Mouse (Mus musculus) T-helper 1 cell (primary cell): Measurements from ENCODE around the gene Ube2c.

Source experiments
- in situ Hi-C: fragments of 300-600 bp; cut with MboI, MseI; formaldehyde crosslinking; loops from one replicate; pipeline ENCODE4 v1.15.1; 2025; ENCODE audit warnings: high pct_unique_total_duplicates

Gene Ube2c

DNA sequence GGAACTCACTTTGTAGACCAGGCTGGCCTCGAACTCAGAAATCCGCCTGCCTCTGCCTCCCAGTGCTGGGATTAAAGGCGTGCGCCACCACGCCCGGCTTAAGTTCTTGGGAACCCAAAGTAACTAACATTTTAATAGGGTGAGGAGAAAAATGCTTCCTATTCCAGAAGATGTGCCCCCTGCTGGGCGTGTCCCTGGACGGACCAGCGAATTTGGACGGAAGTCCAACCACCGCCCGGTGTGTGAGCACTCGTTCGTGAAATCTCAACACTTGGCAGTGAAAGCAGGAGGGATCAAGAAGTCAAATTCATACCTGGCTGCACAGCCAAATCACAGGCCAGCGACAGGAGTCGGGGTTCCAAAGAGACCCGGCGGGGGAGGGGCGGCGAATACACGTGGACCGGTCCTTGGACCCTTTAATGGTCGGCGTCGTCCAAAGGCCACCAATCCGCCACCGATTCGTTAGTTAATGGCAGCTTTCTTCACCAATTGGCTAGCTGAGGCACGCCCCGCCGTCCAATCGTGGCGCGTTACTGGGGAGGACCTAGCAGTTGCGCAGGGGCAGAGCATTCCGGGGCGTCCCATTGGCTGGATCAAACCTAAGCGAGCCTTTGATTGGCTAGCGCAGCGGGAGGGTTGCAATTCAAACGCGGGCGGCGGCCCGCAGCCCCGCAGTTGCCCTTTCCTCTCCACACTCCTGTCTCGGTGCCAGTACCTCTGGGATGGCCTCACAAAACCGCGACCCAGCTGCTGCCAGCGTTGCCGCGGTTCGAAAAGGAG is at the start of gene Ube2c:
TSS of gene Ube2c (plus strand) at position 641 of the 780 bp plus-strand sequence.
- in situ Hi-C loops = no loop called here

DNA sequence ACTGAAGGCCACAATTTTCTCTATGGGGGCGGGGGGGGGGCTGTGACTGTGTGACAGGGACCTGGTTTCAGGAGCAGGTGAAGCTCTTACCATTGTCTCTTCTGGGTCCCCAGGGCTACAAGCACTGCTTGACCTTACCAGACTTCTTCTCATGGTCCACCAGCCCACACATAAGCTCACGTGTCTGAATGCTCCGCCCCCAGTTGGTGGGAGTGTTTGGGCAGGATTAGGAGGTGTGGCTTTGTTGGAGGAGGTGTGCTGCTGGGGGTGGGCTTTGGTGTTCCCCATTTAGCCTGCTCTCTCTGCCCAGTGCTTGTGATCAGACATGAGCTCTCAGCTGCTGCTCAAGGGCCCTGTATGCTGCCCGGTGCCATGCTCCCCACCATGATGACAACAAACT is 46.4 kb upstream of the Ube2c start:
- in situ Hi-C loops = no loop called here

DNA sequence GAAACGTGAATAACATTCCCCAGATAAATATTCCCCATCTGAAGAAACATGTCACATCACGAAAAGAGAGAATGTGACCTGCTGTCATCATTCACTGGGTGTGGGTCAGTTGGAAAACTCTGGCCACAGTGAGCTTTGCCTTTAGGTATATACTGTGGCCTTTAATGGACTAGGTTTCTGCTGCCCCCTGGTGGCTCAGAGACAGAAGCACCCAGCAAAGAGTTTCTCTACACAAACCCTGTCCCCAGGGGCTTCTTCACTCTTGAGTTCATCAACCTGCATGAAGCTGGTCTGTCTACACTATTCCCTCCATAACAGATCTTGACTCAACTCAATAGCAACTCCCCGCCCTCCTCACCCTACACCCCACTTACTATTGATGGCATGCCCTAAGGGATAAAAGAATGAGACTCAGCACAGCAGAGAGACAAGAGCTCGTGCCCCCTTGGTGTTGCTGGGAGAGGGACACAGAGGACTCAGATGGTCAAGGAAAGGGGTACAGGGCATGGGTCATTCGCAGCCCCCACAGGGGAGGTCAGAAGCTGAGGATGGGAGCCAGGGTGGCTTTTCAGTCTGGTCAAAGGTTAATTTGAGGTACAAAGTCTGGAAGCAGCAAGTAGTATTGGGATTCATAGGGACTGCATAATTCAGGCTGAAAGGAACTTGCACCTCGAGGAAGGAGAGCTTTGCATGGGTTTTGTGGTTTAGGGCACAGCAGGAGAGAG is 43.6 kb upstream of the Ube2c start:
- in situ Hi-C loops = no loop called here

DNA sequence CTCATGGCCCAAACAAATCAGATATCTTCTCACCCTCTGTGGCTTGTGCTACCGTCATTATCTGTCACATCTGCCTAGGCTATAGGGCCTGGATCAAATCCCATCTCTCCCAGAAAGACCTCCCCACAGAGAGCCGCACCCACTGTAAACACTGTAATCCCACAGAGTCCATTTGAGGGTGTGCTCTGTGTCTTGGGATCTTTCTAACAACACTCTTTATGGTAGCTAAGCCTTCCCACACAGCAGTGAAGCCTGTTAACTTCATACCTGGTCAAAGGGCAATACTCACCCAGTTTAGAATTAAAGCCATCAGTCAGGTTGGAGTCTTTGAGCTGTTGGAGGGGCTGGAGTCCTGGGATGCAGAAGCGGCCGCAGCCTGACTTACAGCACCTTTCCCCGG is 38.0 kb upstream of the Ube2c start:
- in situ Hi-C loops = no loop called here

DNA sequence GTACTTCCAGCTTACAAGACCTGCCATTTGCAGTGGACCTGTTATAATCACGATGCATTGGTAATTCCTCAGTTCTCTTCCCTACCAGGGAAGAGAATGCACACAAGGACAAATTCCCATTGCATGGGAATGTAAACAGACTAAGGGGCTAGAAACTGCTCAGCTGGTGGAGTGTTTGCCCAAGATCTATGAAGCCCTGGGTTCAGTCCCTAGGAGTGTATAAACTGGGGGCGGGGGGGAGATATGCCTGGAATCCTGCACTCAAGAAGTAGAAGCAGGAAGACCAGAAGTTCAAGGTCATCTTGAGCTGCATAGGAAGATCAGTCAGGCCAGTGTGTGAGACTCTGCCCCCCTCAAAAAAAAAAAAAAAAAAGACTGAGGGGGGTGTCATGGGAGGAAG is 36.4 kb upstream of the Ube2c start:
- in situ Hi-C loops = no loop called here

DNA sequence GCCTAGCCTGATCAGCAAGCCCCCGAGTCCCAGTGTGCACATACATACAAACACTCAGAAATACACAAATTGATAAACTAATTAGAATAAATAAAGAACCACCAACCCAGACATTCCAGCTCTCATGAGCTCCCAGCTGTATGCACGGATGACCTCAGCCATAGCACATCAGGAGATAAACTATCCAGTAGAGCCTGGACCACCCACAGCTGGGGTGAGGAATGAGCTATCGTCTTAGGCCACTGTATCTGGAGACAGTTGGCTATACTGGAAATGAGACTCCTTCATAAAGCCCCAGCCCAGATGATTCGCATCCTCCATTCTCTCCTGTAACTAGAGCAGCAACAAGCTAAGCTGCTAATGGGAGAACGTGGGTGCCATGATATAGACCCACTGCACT is 34.9 kb upstream of the Ube2c start:
- in situ Hi-C loops = no loop called here

DNA sequence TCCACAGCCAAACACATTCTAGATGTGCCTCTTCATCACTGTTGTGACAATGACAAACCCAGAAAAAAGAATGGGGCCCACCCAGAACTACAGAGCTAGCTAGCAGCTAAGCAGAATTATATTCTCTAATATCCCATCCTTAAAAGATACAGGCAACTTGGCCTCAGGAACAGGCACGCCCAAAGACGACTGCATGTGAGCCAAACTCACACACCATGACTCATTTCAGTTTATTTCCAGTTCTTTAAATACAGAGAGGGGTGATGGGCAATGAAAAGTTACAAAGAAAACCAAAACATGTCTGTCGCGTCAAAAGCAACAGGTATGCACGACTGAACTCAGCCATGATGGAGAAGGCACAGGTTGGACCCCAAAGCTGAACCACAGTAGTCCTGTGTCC is 34.3 kb upstream of the Ube2c start:
- in situ Hi-C loops = no loop called here

DNA sequence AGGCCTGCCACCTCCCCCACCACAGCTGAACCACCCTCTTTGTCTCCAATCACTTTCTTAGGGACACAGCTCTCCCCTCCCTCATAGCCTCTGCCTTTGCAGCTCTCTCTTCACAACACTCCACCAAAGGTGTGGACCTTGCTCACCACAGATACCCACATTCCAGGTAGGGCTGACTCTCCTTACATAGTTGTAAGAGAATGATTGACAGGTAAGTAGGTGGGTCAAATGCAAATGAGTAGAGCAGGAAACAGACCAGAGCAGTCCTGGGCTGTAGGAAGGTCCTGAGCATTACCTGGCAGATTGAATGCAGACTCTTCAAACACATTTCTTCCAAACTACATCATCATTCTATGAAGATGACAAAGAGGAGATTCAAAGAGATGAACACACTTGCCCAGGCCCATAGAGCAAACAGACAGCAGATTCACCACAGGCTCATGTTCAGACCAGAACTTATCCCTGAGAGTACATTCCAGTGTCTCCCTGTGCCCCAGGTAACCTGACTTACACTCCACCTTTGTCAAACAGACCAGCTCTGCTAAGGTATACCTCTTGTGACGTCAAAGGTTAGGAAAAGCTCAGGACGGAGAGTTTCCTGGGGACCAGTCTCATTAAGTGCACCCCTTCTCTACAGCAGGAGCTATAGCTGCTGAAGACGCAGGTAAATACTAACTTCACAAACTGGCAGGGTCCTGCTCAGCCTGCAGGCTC is 32.2 kb upstream of the Ube2c start:
- in situ Hi-C loops = no loop called here

DNA sequence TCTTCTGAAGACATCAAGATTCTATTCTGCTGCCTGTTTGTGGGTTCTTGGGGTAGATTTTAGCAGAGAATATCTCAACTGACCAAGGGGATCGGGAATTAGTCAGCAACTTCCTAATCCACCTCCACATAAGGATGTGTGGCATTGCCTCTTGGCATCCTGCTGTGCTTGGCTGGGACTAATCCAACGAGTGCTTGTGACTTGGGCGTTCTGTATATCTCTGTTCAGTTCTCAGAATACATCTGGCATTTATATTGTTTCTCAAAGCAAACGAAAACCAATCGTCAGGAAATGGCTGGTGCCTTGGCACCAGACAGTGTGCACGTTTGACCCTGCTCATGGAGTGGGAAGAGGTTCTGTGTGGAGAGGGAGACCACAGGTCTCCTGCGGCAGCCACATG is 29.8 kb upstream of the Ube2c start:
- in situ Hi-C loops = no loop called here

DNA sequence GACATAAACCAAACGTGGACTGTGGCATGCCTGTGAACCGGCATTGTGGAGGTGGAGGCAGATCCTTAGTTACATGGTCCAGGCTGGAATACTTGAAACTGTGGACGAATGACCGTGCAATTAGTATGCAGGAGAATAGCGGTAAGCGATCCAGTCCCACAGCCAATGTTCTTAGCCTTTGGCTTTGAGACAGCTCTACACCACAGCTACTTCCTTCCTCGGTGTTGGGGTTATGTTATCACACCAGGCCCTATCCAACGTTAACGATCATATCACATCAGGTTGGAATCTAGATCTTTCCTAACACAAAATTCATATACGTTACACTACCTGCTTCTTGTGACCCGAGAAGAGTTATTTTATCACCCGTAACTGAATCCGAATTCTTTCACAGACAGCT is 24.7 kb upstream of the Ube2c start:
- in situ Hi-C loops = no loop called here

DNA sequence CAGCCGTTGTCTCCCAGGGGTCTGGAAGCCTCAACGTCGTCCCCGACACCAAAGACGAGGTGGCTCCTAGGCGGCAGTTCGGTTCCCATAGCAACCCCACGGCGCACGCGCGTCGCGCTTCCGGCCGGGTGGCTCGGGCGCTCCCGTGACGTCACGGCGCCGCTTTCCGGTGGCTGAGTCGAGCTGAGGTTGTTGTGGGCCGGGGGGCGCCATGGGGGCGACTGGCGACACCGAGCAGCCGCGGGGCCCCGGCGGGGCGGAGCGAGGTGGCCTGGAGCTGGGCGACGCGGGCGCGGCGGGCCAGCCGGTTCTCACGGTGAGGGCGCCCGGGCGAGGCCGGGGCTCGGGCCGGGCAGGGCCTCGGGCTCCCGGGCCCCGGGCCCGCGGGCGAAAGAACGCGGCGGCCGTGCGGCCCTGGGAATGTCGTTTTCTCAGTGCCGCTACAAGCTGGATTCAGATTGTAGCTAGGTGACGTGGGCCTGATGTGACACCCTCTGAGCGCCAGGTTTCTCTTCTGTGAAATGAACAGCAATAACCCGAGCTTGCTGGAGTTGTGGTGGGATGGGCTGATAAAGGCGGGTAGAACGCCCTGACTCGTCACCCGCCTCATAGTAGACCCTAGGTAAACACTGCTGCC is 23.7 kb upstream of the Ube2c start, which contains the start of the genes Wfdc3 and Dnttip1:
TSS of gene Wfdc3 (minus strand) at position 89 of the 637 bp plus-strand sequence.
TSS of gene Dnttip1 (plus strand) at position 141 of the 637 bp plus-strand sequence.
- in situ Hi-C loops = no loop called here

DNA sequence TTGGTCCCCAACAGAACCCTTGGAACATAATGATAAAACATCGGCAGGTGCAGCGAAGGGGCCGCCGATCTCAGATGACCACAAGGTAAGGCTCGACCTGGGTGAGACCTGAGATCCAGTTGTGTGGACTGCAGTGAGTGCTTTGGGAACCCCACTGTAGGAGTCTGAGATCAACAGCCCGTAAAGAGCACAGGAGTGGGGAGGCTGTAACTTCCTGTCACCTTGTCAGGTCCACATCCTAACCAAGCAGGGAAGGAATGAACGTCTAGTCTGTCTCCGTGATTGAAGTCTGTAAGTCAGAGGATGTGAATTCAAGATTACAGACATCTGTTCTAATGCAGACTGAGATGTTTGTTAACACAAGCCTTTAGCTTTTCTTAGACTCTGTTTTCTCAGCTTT is 23.0 kb upstream of the Ube2c start:
- in situ Hi-C loops = no loop called here

DNA sequence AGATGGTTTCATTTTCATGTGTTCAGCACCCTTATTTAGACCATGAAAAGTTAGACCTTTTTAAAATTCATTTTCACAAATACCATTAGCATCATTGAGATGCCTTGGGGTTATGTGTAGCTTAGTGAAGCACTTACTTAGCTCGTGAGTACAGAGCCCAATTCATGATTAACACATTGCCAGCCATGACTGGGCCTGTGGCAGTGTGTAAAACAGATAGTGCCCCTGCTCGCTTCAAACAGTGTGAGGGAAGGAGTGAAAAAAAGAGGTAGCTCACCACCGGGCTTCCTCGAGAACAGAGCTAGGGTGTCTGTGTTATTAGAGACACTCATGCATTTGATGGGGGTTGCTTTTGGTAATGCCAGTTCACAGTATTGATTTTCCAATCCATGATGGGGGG is 21.5 kb upstream of the Ube2c start:
- in situ Hi-C loops = no loop called here

DNA sequence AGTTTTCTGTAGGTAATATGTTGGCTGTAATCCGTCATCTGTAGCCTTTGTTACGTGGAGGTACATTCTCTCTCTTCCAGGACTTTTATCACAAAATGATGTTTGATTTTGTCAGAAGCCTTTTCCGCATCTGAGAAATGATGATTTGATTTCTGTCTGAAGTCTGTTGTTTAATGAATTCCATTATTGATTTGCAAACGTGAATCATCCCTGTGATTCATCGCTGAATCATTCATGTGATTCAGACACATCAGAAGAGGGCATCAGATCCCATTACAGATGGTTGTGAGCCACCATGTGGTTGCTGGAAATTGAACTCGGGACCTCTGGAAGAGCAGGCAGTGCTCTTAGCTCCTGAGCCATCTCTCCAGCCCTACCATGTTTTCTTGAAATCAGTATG is 20.7 kb upstream of the Ube2c start:
- in situ Hi-C loops = no loop called here

DNA sequence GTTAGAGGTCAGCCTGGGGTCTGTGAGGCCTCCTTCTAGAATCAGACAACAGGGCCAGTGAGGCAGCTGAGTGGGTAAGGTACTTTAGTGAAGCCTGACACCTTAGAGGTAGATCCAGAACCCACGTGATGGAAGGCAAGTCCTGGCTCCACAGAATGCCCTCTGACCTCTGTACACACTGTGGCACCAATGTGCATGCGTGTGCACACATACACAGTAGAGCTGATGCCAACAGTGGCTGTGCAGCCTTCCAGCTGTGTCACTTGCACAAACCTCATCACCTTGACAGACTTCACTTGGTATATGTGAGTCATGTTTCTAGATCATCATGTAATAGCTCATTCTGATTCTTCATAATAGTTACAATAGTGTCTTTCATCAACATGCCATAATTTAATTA is 17.2 kb upstream of the Ube2c start:
- in situ Hi-C loops = no loop called here

DNA sequence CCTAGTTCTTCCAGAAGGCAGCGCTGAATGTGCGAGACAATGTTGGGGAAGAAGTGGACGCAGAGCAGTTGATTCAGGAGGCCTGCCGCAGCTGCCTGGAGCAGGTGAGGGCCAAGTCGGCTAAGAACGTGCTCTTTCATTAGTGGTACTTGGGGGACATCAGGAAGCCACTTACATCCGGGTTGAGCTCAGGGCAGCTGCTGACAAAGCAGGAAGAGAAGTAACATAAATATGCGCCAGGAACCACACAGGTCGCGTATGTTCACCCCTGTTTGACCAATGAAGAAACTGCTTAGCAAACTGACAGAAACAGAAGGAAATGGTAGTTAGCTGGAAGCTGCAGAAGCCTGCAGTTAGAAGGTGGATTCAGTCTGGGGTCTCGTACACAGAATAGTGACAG is 15.6 kb upstream of the Ube2c start:
- in situ Hi-C loops = no loop called here

DNA sequence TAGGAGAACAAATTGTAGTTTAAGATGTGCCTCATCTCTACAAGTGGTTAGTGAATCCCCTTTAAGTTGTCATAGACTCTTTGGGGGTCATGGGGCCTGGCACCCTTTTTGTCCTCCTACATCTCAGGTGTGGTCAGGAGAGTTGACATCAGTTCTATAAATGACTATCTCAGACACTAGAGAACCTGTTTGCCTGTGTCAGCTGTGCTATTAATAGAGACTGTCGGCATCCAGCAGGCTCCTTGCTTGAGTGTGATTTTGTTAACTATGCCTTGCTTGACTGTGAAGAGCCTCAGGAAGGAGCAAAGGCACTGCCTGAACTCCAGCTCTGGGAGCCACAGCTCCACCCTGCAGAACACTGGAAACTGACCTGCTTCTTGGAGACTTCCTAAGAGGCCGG is 14.9 kb upstream of the Ube2c start:
- in situ Hi-C loops = no loop called here

DNA sequence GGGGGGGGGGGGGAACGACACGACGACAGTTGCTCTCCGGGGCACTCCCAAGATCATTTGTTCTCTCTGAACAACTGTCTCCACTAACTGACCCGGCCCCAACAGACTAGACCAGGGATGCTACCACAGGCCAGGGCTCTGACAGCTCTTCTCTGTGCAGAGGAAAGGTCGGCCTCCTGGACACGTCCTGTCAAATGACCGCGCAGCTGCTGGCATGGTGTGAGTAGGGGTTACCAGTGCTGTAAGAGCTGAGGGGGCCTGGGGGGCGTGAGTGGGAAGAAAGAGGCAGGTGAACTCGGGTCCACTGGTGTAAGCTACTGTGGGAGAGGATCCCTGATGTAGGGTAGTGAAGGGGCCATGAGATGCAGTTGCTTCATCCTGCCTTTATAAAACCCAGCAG is 11.9 kb upstream of the Ube2c start:
- in situ Hi-C loops = no loop called here

DNA sequence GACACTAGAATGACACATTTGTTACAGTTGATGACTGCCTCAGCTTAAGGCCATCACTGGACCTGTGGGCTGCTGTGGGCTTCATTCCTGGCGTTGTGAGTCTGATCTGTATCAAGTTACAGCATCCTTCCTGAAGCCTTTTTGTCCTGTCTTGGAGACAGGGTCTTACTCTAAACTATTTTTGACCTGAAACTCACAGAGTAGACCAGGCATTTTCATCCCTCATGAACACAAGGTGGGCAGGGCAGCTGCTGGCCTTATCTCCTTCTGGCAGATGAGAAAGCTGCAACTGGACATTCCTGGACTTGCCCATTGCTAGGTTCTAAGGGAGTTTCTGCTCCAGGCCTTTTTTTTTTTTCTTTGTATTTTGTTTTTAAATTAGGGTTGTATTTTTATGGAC is 11.0 kb upstream of the Ube2c start:
- in situ Hi-C loops = no loop called here

DNA sequence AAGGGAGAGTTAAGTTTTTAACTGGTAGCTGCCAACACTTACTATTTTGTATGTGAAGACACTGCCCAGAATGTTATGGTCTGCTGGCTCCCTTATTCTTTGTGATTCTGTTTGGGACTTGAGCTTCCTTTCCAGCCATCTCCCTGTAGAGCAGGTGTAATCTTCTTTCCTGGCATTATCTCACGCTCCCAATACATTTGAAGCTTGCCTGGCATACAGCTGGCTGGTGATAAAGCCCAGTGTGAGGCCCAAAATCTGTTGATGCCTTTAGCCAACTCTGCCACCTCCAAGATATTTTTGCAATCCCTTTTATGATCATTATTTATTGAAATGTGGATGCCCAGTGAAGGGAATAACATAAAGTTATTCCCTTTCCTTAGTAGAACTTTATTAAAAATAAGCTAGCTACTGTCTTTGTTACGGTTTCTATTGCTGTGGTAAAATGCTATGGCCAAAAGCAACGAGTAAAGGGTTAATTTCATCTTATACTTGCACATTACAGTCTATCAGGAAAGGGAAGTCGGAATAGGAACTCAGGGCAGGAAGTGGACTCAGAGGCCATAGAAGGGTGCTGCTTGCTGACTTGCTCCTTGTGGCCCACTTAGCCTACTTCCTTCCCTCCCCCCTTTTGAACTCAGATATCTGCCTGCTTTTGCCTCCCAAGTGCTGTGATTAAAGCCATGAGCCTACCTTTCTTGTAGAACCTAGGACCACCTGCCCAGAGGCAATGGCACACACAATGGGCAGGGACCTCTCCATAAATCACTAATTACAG is 9.5 kb upstream of the Ube2c start:
- in situ Hi-C loops = no loop called here

DNA sequence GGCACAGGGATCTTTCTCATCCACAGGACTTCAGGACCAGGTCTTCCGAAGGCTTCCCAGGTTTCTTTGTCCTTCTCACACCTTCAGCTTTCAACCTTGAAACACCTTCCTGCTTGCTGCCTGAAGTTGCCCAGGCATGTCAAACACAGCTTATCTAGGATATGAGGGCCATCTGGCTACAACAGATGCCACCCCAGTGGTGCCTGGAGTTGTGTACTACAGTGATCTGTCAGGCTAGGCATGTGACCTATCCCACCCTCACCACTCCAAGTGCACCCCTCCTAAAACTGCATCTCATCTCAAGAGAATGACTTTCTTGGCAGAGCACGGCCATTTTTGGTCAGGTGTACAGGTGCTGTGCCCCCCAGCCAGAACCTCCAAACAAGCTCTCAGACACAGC is 8.2 kb upstream of the Ube2c start:
- in situ Hi-C loops = no loop called here
